Mouse (Mus musculus) cerebellum, postnatal 4 days (tissue): ENCODE results near the gene Olfr1340.

Source experiments
- DNase-seq, 2 experiments: peaks; one replicate each; pipeline ENCODE4 v3.0.0; 2022; ENCODE audit warnings: low spot score in 2 of 2, mixed read lengths in 1 of 2

The Olfr1340 gene

DNA sequence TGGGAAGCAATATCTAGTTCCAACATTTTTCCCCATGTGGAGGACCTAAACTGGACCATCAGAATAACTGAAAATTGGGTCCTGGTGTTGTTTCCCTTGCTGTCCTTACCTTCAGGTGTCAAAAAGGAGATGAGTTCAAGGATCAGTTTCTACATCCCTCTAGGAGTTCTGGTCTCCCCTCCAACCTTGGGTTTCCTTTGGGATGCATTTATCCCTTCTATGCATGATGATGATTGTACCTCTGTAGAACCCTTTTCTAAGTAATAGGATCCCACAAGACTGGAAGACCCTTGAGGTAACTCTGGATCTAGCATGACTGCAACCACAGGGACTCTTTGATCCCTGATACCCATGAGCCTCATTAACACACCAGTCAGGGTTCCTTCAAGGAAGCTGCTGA is at the start of gene Olfr1340:
TSS of gene Olfr1340 (plus strand) at position 301 of the 400 bp plus-strand sequence.
- DNase-seq, result no peak

DNA sequence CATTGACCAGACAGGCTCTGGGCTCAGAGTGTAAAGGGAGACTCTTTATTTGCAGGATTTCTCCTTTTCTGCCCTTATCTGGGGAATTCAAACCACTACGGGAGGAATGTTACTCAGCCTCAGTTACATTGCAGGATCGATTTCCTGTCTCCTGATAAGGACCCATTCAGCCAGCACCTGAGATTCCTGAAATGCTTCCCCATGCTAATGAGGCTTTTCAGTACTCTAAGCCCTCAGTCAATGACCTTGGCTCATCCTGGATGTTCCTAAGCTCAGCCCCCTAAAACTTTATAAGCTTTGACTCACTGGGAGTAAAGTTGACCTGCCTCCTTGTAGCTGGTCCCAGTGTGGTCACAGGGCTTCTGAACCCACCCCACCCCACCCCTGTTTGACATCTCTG is 32.9 kb upstream of the Olfr1340 start:
- no peak for DNase-seq

DNA sequence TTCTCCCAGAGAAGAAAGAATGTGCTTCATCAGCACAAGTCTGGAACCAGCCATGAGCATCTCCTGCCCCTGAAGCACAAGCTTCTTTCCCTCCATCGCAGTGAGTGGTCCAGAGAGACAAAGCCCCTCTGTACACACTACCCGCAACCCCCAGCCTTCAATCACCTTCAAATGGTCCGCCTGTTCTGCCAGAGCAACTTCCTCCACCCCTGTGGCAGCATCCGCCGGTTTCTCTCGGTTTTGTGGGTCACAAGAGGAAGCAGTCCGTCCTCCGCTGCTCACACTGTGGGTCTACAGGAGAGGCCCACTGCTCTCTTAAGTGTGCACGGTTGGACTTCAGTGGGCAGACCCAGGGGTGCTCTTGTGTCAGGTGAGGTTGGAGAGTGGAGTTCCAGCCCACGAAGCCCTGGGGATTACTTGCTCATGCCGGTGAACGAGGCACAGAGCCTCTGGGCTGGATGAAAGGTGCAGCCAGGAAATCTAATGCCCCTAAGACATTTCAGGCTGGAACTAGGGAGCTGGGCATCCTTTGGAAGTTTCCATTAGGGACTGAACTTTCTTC is 27.4 kb upstream of the Olfr1340 start, which contains the start of gene Olfr1342:
TSS of gene Olfr1342 (minus strand) at position 345 of the 562 bp plus-strand sequence.
- no peak for DNase-seq

DNA sequence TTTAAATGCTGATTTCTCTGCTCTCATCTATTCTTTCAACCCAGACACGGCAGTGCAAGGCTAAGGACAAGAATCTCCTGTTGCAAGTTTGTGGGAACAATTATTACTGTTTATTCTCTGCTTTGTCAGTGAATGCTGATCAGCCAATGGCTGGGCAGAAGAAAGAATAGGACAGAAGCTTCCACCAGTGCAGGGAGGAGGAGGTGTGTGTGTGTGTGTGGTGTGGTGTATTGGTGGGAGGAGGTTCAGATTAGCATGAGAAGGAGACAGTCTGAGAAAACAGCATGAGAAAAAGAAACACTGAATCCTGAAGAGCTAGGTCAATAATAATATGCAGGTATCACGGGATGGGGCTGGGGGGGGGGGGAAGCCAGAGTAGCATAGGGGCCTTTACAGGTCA is 26.1 kb upstream of the Olfr1340 start:
- DNase-seq, result no peak

DNA sequence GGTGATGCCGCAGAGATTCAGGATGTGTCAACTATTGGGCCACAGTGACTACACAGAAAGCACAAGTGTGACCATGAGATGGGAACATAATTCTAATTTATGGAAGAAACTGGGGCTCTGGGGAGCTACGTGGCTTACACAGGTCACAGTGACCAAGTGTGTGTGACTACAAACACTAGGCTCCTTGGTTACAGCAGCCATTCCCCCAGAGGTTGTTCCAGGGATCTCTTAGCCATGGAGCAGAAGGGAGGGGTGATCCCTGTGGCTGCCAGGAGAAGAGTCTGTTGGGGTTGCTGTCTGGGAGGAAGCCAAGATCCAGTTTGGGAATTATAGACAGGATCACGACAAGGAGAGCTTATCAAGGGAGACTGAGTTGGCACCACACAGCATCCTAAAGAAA is 16.7 kb upstream of the Olfr1340 start, which contains the start of gene Olfr1341:
TSS of gene Olfr1341 (plus strand) at position 301 of the 400 bp plus-strand sequence.
- DNase-seq, result no peak

DNA sequence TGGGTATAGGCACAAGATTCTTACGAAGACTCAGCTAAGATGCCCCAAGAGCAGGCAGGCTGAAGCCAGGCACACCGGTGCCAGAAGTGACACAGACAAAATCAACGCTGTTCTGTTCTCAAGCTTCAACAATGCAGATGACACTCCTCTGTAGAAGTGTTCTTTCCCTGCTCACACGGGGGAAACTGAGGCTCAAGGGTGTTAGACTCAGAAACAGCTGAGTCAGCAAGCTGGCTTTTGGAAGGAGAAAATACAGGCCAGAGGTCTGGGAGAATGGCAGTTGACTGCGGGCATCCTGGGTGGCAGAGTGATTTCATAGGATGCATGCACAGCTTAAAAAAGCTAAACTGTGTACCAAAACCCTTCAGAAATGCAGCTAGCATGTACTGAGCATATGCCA is 11.9 kb upstream of the Olfr1340 start:
- DNase-seq, result no peak

DNA sequence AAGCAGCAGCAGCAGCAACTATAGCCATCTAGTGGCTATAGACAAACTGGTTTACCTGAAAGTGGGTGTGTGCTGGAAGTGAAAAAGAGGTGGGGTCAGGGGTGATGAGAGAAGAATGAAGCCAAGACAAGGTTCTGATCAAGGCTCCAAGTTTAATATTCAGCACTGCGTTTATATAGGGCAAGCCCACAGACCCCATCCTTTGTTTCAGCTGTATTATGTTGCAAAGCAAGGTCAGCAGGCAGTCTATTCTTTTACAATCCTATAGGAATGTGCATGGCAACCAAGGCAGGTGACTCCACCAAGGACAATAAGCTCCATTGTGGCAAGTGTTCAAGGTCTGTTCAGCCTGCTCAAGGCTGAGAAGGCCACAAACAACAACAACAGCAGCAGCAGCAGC is 8.3 kb upstream of the Olfr1340 start:
- no peak for DNase-seq

DNA sequence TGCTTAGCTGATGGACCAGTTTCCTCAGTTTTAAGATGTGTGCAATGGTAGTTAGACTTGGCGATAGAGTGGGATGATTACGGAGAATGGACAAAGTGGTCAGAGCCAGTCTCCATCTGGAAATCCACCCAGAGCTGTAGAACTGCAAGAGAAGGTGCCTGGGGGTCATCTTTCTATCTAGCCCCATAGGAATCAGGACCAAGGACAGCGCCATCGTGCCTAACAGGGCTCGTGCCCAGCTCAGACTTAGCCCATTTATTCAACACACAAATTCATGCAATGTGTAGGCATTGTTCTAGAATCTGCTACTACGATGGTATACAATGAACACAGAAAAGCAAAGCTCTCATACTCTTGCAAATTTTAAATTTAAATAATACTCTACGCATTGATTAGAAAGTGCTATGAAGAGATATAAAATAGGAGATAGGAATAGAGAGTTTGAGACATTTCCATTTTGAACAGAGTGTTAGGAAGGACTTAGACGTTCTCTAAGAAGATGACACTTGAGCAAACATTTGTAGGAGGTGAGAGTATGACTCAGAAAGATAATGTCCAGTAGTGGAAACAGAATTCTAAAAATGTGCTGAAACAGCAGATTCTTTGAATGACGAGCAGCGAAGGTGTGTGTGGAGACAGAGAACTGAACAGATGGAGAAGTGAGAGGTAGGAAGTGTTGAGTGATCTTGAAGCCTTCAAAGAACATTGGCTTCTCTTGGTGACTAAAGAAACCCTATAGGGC is 2.0 kb downstream of the Olfr1340 start:
- DNase-seq, result no peak

DNA sequence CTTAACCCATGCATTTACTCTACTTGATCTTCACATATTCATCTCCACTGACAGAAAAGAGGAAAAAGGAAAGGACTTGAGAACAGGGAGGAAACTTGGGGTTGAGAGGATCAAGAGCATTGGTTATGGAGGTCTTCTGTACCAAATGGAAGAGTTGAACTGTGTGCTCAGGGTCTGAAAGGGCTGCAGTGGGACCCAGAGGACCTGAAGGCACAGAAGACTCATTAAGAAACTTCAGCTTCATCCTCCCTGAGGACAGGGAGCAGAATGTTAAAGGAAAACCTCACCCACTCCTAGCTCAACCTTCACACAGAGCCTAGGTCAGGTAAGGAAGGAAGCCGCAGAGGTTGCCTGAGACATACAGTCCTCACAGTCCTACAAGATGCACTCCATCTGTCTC is 11.9 kb downstream of the Olfr1340 start, which contains the start of gene Olfr1339:
TSS of gene Olfr1339 (plus strand) at position 301 of the 400 bp plus-strand sequence.
- no peak for DNase-seq

DNA sequence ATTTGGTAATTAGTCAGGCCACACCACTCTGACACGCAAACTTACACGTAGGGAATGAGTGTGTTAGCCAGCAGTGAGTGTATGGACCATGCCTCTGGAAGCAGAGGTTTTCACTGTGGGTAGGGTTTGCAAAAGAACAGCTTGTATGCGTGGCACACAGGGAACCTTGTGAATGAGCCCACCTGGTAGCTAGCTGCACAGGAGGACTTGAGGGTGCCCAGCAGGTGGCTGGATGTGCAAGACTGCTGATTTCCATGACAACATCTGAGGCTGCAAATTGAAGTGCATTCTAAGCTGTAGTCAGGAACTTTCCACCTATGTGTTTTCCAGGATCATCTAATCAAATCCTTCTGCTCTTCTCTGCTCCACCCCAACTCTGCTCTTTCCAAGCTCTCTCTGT is 19.6 kb downstream of the Olfr1340 start:
- DNase-seq, result no peak

DNA sequence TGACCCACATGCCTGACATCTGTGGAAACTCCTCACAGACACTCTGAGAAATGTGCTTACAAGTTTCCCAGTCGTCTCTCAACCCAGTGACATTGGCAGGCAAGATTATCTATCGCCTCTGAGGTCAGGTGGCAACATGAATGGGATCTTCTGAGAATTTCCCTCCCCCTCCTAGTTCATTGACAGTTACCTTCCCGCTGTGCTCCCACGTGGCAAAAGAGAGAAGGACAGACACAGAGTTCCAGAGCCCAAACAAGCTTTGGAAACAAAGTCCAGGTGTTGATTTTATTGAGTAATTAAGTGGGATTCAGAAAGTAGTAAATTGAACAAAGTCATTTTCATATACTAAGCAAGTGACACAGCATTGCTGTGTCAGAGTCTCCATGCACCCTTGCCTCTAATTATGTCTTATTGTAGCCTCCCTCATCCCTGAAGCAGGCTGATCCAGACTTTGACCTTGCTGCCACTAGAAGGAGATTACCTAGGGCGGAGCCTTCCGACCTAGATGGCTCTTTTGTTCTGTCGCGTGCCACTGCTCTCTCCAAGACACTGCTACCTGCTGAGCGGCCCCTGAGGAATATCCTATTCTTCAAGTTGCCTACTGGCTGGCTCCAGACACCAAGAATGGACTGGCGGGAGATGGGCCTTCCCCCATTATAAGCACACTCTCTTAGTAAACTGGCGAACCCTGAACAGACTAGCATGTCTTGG is 21.2 kb downstream of the Olfr1340 start:
- no peak for DNase-seq

DNA sequence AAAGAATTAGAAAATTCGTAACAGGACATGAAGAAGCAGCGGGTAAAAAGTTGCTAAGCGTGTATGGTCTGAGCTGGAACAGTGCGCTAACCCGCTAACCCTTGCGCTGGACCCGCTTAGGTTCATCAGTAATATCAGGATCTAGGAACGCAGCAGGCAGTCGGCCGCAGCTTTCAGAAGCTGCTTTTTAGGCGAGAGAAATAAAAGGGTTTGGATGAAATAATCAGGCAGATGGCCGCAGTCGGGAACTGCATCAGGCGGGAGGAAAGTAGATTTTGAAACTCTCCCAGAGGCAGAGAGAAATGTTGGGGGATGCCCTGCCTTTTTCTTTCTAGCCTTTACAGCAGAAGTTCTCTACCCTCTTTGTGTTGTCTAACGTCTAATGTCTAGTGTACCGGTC is 21.9 kb downstream of the Olfr1340 start:
- no peak for DNase-seq

DNA sequence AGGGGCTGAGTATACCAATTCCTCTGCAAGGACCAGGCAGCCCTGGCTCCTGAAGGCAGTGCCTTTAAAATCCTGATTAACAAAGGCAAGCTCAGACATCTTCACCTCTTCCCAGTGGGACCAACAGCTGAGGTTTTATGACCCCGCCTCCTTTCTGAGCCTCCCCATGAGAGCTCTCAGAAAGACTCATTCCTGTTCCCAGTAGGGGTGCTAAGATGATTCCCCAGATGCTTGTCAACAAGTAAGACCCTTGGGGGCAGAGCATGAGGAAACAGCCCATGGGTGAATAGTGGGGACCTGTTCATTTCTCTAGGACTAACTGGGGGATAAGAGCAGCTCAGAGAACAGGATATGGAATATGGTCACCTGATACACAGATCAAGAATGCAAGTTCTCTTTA is 38.7 kb downstream of the Olfr1340 start, which contains the start of gene Olfr1338:
TSS of gene Olfr1338 (minus strand) at position 101 of the 400 bp plus-strand sequence.
- no peak for DNase-seq
